Mouse (Mus musculus): ENCODE measurements around the gene Rxrg.

GRCm38 (mm10) chr1:167659065-167659464 is 60.9 kb downstream of the Rxrg start:
- TF ChIP-seq CTCF (IDR thresholded peaks at IDR 0.05; ENCODE audit: extremely low read depth, insufficient read depth, low read length) = no peak
- no peak for TF ChIP-seq POLR2A (IDR thresholded peaks at IDR 0.05; ENCODE audit: extremely low read depth, insufficient read depth, low read length)

Data from cortical plate, adult 2 months (tissue).